Mouse (Mus musculus) lung, postnatal 14 days (tissue): Measurements from ENCODE around the gene Gp1bb.

Source experiments
- DNase-seq: peaks from one replicate; pipeline ENCODE4 v3.0.0; 2021

The Gp1bb gene

DNA sequence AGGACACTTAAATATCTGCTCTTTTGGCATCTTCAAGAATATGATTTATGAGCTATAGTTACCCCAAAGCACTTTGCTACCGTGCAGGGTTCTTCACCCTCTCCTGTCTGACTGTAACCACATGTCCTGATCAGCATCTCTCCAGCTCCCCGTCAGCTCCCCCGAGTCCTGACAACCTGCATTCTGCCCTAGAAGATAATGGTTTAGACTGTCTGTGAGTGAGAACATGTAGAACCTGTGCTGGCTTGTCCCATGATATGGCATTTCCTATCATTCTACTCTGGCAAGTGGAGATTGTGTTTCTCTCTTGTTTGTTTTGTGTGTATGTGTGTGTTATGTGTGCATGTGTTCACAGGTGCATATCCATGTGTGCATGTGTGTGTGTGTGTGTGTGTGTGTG, 24.2 kb downstream of the Gp1bb start:
- DNase-seq, result no peak

DNA sequence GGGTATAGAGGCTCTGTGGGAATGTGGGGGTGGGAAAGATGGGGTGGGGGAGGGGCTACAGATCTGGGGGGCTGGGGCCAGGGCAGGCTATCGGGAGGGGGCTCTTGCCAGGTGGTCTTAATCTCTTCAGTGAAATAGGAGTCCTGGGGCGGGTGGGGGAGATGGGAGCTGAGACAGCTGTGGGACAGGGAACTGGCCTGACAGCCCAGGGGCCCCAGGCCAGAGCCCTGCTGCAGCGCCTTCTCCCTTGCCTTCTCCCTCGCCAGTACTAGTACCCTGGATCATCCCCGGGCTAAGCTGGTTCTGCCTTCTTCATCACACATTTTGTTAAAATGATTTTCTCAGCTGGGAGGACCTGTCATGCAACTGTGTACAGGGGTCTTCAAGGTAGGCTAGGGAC, 25.9 kb downstream of the Gp1bb start:
- no peak for DNase-seq

DNA sequence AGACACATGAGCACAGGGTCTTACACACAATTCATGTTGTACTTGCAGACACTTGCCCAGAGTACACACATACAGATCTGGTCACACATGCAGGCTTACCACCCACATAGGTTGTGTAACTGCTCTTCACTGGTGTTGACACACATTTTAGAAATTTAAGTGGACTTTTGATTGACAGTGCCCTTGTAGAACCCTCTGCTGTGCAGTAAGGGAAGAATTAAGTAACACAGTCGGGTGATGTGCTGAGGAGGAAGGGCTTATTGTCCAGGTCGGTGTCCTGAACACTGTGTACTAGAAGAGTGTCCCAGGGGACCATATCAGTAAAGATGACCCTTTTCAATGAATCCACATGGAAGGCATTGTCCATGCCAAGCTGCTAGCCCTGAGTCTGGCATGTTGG, 28.3 kb downstream of the Gp1bb start:
- DNase-seq, result no peak

DNA sequence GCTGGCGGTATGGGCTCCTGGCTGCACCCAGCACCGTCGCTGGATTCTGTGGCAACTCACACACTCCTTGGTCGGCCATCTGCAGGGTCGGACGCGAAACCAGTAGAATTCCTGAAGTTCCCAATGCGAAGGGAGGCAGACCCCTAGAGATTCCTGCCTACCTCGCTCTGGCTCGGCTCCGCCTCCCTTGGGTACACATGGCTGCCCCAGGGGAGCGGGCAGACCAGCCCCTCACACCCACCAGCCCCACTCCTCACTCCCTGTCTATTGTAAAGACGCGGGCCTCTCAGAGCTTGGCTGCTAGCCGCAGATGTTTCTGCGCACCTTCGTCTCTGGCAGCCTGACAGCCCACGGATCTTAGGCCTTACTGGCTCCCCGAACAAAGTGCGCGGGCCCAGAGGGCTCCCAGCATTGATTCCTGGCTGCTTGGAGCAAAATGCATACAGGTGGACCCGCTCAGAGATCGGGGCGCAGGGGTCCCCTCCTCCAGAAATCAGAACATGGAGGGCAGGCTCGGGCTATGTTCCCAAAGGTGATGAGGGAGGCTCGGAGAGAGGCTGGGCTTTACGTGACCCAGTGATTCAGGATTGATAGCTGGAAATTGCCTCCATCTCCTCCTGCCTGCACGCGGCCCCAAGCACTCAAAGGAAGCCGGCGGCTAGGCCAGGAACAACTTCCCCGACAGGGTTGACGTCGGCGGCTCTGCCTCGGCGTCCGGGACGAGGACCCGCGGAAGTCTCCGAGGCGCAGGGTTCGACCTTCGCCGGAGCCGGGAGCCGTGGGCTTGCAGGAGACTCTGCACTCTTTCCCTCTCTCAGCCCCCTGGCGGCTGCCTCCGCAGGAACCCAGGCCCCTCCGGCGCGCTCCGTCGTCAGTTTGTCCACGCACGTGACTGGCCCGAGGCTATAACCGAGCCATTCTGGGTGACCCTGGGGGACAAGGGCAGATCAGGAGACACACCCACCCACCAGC, 30.9 kb downstream of the Gp1bb start:
- DNase-seq, result no peak

DNA sequence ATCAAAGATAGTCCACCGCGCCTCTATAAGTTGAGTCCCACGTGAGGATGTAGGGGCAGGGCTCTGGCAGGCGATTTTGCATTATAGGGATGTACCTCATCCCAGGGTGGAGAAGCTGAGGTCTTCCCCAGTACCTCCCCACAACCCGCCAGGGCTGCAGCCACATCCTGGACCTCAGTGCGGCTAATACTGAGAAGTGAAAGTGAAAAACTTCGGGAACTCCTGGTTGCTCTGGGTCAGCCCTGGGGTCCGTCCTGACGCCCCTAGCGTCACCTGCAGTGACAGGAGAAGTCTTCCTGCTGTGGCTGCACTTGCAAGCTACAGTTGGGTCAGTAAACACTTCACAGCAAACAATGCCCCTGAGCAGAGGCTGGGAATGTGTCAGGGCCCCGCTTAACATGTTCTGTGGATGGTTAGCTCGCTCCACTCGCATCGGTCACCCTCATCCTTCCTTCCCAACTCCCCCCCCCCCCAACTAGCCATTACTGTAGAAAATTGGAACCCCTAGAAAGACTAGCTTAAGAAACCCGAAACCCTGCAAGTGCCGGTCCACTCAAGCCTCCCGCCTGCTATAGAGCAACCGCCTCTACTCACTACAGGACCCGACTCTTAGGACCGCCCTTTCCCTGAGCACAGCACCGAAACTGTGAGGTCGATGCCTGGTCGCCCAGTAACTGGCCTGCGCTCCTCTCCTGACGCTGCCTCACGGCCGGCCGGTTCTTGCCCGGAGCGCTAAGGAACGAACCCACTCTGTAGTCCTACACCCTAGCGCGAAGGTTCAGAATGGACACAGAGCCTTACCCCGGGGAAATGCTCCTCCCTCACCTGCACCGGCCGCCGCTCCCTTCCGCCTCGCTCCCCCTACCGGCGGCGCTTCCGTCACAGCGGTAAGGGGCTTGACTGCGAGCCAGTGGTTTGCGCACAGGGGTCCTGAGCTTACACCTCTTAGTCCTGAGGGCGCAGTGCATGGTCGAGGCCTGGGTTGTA, 32.1 kb downstream of the Gp1bb start, which contains the start of gene Tbx1:
Gene Tbx1, minus strand, starts transcription at position 868 of the 987 bp plus-strand sequence.
- no peak for DNase-seq

DNA sequence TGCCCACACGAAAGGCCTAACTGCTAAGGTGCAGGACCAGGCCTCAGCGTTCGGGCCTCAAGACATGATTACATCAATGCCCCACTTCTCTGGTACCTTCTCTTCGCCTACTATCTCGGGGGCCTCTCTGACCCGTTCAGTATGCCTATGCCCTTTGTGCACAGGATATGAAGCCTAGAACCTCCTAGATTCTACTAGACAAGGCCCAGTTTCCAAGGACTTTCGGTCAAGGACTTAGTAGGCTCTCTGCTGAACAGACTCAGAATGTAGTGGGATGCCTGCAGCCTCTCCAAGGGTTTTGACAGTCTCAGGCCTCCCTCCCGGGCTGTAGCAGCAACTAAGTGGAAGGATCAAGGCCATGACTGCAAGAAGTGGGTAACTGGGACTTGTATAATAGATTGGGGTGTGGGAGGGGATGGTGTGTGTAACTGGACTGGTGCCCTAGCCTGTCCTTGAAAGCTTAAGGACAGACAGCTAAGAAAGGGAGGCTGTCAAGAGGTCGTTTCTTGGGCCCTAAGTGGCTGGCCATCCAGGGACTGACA, 33.1 kb downstream of the Gp1bb start:
- DNase-seq, result no peak

DNA sequence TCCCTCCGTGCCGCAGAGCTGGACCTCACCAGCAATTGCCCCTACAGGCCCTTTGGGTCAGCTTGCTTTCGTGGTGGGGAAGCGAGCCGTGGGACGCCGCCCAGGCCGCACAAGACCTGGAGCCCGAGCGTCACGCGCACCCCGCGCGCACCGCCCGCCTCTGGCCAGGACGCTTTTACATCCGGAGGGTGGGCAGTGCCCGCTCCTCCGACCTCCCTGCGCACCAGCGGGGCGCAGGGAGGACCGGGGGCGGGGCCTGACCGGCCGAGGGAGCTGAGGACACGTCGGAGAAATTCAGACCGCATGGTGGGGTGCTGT, 33.5 kb downstream of the Gp1bb start:
- no peak for DNase-seq

DNA sequence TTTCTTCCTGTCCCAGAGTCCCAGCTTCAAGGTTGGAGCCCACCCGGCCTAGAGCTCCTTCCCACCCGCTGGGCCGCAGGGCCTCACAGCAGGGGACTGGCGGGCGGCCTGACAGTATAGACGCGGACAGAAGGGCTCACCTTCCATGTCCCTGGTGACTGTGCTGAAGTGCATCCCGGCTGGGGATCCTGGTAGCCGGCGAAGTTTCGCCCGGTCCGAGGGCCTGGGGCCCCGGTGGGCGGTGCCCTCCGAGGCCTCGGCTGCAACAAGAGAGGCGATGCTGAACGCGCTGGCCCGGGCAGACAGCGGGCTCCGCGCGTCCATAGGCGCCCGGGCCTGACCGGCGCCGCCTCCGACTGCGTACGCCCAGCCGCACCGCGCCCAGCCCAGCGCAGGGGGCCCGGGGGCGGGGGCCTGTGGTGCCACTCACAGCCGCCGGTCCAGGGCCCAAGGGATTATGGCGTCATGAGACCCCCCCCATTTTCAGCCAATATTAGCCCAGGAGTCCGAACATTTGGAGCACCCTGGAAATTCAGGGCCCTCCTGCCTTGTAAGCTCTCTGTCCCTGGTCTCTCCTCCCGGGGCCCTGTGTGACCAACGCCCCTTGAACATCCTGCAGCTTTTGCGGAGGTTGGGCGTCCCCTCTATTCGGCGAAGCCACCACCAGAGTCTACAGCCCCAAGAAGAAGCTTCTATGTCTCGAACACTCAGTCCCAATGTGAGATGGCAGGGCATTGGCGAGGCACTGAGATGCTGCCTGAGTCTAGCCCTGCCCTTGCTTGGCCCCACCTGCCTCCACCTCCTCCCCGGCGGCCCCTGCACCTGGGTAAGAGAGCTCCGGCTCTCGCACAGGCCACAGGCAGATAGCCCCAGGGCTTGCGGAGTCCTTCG, 34.1 kb downstream of the Gp1bb start:
- DNase-seq, result no peak

DNA sequence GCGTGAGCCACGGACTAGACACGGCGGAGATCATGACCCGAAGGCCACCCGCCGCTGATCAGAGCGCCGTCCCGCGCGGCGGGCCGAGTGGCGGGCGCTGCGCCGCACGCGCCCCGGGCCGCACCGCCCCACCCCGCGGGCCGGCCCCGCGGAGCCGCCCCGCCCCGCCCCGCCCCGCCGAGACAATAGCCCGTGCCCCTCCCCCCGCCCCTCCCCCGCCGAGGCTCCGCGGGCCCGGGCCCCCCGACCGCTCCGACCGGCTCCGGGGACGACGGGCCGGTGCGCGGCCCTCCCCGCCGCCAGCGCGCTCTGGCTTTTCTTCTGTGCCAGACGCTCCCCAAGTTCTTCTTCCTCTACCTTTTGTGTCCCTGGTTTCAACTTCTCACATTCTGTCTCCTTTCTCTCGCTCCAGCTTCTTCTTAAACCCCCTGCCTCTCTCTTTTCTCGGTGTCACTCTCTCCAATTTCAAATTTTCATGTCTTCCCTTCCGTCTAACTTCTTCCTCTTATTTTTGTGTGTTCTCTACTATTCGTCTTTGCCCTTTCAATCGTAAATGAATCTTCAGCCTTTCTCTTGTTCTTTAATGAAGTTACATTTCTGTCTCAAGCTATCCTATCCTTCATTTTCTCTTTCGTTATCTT, 35.2 kb downstream of the Gp1bb start:
- no peak for DNase-seq

DNA sequence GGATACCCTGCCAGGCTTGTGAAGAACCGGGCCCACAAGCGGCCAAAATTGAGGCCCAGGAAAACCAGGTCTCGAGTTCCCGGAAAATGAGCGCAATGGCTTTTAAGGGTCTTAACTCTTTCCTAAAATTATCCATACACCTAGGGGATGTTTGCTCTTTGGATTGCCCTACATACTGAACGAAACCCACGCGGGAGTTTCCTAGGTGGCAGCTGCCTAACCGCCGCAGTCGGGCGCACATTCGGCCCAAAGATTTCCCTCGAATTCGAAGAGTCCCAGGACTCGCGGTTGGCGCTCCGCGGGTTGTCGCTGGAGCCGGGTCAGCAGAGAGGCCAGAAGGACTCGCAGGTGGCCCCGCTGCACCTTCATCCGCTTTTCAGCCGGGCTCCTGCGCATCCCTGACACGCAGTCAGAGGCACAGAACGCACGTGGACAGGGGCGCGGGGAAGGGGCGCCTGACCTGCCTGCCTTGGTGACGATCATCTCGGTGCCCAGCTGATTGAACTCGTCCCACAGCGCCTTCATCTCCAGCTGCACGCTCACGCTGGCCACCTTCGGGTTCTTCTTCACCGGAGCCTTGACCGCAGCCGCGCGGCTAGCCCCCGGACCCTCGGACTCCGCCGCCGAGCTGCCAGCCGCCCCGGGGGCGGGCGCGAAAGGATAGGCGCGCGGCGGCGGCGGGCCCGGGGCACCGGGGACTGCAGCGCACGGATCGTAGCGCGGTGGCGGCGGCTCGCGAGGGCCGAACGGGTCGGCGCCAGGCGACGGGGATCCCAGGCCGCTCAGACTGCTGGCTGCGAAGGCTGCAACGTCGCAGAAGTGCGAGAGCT, 35.9 kb downstream of the Gp1bb start:
- DNase-seq, result no peak

DNA sequence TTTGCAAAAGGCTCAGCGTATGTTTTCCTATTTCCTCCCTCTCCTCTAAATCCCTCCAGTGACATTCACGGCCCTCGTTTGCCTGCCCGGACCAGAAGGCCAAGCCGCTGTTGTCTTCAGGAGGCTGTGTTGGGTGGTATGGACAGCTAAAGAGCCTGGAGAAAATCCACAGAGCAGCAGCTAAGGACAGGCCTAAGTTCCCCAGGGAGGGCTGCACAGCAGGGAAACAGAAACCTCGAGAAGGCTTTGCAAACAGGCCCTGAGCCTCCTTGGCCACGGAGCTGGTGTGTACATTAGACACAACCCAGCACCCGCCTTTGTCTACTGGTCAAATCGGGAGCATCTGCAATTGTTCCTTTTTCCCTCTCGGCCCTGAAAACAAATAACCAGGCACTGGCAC, 36.5 kb downstream of the Gp1bb start:
- DNase-seq, result no peak

DNA sequence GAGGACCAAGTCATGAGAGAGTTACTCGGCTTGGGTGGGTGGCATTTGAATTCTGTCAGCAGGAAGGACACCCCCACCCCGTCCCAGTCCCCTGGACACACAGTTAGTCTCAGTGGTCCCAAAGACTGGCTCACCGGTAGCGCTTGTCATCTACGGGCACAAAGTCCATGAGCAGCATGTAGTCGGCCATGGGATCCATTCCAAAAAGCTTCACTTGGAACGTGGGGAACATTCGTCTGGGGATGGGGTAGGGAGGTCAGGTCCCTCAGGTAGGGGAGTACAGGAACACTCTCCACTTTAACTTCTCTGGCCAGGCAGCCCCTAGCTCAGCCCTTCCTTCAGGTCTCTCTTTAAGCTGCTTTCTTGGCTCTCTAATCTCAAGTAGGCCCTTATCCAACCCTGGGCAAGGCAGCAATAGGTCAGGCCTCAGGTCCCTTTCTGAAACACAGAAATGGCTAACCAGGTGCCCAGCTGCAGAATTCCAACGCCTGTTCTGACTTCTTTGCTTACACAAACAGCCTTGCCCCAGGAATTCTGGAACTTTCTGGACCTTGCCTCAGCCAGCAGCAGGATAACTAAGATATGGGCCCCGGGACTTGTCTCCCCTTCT, 37.2 kb downstream of the Gp1bb start:
- no peak for DNase-seq

DNA sequence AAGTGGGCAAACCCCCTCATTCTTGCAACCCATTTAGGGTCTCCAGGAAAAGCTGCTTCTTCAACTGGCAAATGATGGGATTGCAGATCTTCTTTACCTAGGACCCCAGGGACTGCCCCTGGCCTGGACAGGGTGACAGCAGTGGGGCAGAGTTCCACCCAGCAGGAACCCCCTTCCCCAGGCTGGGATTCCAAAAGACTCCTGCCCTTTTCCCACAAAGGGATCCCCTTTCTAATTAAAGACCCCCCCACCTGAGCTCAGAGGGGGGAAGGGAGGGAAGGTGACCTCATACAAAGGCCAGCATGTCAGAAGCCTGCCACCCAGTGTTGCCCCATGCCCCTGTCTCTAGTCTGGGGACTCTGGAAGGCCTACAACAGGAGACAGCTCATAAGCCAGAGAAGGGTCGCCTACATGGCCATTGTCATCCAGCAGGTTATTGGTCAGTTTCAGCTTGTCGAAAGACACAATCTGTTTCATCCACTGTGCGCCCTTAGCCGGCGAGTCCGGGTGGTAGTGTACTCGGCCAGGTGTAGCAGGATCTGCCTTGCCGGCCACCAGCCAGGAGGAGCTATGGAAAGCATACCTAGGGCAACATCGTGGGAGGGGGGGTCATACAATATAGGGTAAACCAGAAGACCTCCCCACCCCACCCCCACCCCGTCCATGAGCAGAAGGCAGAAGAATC, 38.4 kb downstream of the Gp1bb start:
- no peak for DNase-seq

DNA sequence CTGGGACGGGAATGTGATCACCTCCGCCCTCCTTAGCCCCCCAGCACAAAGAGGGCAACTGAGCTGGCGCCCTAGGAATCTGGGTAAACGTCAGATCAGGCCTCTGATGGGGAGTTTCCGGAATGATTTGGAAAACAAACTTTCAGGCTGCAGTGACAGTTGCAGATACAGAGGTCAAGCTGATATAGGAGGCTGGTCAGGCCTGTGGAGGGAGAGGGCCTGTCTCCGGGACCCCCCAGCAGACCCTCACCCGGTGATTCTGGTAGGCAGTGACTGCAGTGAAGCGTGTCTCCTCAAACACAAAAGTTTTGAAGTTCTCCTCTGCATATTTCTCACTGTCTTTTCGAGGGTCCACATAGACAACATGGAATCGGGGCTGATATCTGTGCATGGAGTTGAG, 39.0 kb downstream of the Gp1bb start:
- no peak for DNase-seq

DNA sequence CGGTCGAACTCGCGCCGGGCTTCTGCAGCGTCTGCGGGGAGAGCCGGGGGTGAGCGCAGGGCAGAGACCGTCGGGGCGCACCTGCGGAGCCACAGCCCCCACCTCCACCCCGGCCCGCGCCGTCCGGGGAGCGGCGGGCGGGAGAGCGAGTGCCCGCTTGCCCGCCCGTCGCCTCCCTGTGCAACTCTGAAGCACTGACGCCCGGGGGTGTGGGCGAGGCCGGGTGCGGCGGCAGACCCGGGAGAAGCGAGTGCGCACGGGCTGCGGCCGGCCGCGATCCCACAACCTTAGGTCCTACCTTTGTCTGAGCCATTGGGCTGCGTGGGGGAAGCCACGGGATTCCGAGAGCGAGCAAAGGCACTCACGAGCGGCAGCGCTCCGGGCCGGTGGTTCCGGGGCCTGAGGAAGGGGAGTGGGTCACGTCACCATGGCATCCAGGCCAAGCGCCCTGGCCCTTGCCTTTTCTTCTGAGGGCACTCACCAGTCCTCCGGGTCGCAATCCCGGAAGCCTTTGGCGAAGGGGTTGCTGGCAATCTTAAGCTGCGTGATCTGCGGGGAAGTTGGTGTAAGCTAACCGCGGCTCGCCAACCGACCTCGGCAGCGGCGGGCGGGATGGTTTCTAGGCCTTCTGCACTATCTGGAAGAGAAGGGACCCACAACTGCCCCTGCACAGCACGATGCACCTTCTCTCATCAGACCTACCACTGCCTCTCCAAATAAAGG, 39.6 kb downstream of the Gp1bb start:
- no peak for DNase-seq

DNA sequence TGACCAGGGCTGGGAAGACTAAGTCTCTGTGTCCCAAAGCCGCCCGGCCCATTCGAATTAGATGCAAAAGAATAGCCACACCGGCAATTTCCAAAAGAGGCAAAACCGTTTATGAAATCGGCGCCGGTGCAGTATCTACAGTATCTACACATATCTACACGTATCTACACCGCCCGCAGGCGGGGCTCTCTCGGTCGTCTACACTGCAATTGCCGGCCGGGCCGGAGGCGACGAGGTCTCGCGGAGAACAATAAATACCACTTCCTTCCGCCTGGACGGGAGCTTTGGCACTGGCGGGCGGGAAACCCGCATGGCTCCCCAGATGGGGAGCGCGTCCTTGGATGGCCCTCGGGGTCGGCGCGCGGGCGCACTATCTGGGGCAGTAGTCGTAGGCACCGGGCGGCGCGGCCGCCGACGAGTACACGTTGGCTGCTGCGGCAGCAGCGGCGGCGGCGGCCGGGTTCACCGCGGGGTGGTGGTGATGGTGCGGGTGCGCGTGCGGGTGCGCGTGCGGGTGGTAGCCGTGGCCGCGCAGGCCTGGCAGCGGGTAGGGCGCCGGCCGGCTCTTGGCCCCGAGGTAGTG, 40.5 kb downstream of the Gp1bb start:
- peak; percentile 33 for DNase-seq

DNA sequence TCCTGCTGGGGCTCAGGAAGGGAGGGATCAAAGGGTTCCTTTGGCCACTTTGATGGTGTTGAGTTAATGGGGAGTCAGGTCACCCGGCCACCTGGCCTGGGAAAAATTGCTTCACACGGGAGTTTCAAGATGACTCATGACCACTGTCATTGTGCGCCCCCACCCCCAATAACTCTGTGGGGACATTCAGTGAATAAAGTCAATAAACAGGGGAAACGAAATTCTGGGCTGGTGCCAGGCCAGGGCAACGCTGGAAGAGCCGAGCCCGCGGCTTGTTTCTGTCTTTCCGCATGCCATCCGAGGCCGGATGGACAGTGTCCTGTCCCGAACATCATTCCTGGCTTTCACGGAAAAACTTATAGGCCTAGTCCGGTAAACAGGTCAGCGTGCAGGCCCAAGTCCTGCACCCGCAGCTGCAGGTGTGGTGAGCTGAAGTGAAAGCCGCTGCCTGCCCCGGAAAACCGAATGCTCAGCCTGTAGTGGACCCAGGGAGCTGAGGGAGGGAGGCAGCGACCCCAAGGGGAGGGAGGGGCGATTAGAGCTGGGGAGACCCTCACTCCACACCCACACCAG, 41.1 kb downstream of the Gp1bb start:
- DNase-seq, result no peak

DNA sequence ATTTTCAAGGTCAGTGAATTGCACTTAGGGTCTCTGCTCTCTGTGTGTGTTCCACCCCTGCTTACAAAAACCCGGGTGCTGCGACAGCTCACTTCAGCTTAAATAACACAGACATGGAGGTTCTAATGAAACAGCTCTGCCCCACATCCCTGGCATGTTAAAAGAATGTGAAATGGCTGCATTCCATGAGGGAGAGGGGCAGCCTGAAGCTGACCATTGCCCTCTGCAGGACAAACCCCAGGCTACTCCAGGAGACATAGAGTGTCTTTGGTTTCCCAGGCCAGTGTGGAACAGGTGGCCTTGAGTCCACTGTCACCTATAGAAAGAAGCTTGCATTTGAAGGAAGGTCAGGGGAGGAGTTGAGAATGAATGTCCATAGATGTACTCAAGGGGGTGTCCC, 41.8 kb downstream of the Gp1bb start:
- DNase-seq, result no peak
